Mouse (Mus musculus) gastrocnemius, adult 2 months (tissue): ENCODE results near the gene Bloc1s1. TPM values are rescaled to one million over a fixed set of nuclear protein-coding genes. Genes with fewer than 3 reads are reported as not detected.

Experiments used
- DNase-seq: peaks from one replicate; pipeline ENCODE4 v3.0.0; 2022
- H3K27ac ChIP-seq: fragments of 200-600 bp; 2 replicates; pipeline ENCODE4 v1.8.1; 2022; ENCODE audit warnings: mild to moderate bottlenecking
- H3K4me3 ChIP-seq: fragments of 200-600 bp; 2 replicates; pipeline ENCODE4 v1.8.1; 2022; ENCODE audit warnings: mild to moderate bottlenecking, moderate library complexity
- CTCF ChIP-seq: fragments of 200-600 bp; IDR thresholded peaks from 2 replicates; pipeline ENCODE4 v1.8.1; 2022; ENCODE audit warnings: antibody characterized with exemption, mild to moderate bottlenecking, moderate library complexity
- intact Hi-C: fragments of 180-260 bp; cut with DNase I; formaldehyde crosslinking; loops from one replicate; pipeline ENCODE4 v1.15.1; 2025
- total RNA-seq, 2 experiments: library from RNA; stranded (reverse); gene quantifications; 2 replicates each; pipeline ENCODE4 v1.2.3; 2021

The Bloc1s1 gene
- total RNA-seq, 2 experiments from 2014 or later, result 137 to 169 TPM

DNA sequence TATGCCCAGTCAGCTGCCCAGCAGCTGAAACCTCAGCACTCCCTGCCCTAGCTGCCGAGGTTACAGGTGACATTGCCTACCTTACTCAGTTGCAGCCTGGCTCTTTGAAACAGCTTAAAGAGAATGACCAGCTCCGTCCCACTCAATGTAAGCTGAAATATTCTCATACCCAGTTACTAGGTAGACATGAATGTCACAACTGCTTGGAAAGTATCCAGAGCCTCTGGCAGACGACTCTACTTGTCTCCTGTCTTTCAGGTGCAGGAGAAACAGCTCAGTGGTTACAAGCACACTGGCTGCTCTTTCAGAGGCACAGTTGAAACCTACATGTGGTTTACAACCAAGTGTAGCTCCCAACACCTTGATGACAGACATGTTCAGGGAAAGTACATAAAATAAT, 53.5 kb downstream of the Bloc1s1 start:
- no peak for DNase-seq
- TF ChIP-seq CTCF, result no peak
- no peak overlapping the region for H3K27ac ChIP-seq
- intact Hi-C loops, result no loop called here
- no peak overlapping the region for H3K4me3 ChIP-seq

Other genes starting within 250 kb of the Bloc1s1 start
- 10 to 100 TPM; 22.5 to 27.7 TPM for gene Suox, start 250.0 kb downstream of the Bloc1s1 start, total RNA-seq
- gene Rab5b, start 227.8 kb downstream of the Bloc1s1 start, total RNA-seq, result 10 to 100 TPM; 90.3 to 94.5 TPM
- not detected for gene Pmel, start 219.8 kb downstream of the Bloc1s1 start, total RNA-seq
- gene Cdk2, start 219.0 kb downstream of the Bloc1s1 start, total RNA-seq, result 1 to 10 TPM; 3.0 to 3.2 TPM
- gene Dgka, start 179.2 kb downstream of the Bloc1s1 start, total RNA-seq, result 1 to 10 TPM; 8.8 to 9.7 TPM
- gene Pym1, start 176.1 kb downstream of the Bloc1s1 start, total RNA-seq, result 10 to 100 TPM in 1 of 2 experiments, 1 to 10 TPM in 1; 9.9 to 11.8 TPM
- 1 to 10 TPM; 1.0 to 1.5 TPM for gene Mmp19, start 133.1 kb downstream of the Bloc1s1 start, total RNA-seq
- gene Dnajc14, start 120.0 kb downstream of the Bloc1s1 start, total RNA-seq, result 10 to 100 TPM; 20.1 to 26.2 TPM
- gene Tmem198b, start 119.7 kb downstream of the Bloc1s1 start, total RNA-seq, result 1 to 10 TPM; 2.2 to 3.6 TPM
- 10 to 100 TPM; 30.5 to 33.8 TPM for gene Sarnp, start 106.7 kb downstream of the Bloc1s1 start, total RNA-seq
- 1 to 10 TPM; 3.5 to 4.5 TPM for gene Ormdl2, start 102.4 kb downstream of the Bloc1s1 start, total RNA-seq
- 1 to 10 TPM; 4.8 to 5.2 TPM for gene Gdf11, start 32.3 kb downstream of the Bloc1s1 start, total RNA-seq
- 100 to 1,000 TPM; 124 to 132 TPM for gene Cd63, start 23.0 kb downstream of the Bloc1s1 start, total RNA-seq
- gene Rdh5, start 1.1 kb downstream of the Bloc1s1 start, total RNA-seq, result 1 to 10 TPM; 5.1 to 5.2 TPM
- 10 to 100 TPM; 58.4 to 72.9 TPM for gene Itga7, start 9.8 kb upstream of the Bloc1s1 start, total RNA-seq
- gene Mettl7b, start 37.0 kb upstream of the Bloc1s1 start, total RNA-seq, result not detected
- not detected for gene Olfr9, start 65.4 kb upstream of the Bloc1s1 start, total RNA-seq
- not detected for gene Olfr763, start 86.8 kb upstream of the Bloc1s1 start, total RNA-seq
- gene Olfr764-ps1, start 115.9 kb upstream of the Bloc1s1 start, total RNA-seq, result not detected
- gene Olfr765, start 126.0 kb upstream of the Bloc1s1 start, total RNA-seq, result not detected
- gene Olfr766-ps1, start 144.9 kb upstream of the Bloc1s1 start, total RNA-seq, result not detected
- gene Olfr767, start 158.9 kb upstream of the Bloc1s1 start, total RNA-seq, result not detected
- gene Olfr768, start 175.3 kb upstream of the Bloc1s1 start, total RNA-seq, result not detected
- not detected for gene Olfr769, start 193.8 kb upstream of the Bloc1s1 start, total RNA-seq
- gene Olfr770, start 215.0 kb upstream of the Bloc1s1 start, total RNA-seq, result not detected
- not detected for gene Olfr771, start 240.7 kb upstream of the Bloc1s1 start, total RNA-seq